Mouse (Mus musculus) cortical plate, adult 2 months (tissue): ENCODE measurements around the gene Parp14. TPM values are rescaled to one million over a fixed set of nuclear protein-coding genes. Genes with fewer than 3 reads are reported as not detected.

Source experiments
- H3K27ac ChIP-seq: fragments of 200-500 bp; 2 replicates; pipeline ENCODE4 v1.5.1; 2012; ENCODE audit warnings: low read length, control low read depth, inconsistent platforms; ENCODE audit not compliant: insufficient read depth
- H3K4me1 ChIP-seq: fragments of 200-500 bp; 2 replicates; pipeline ENCODE4 v1.6.1; 2011; ENCODE audit warnings: low read length; ENCODE audit not compliant: control insufficient read depth, insufficient read depth
- H3K4me3 ChIP-seq: fragments of 200-500 bp; 2 replicates; pipeline ENCODE4 v1.5.1; 2011; ENCODE audit warnings: mild to moderate bottlenecking, low read length, control low read depth; ENCODE audit not compliant: insufficient read depth
- CTCF ChIP-seq: fragments of 200-500 bp; IDR thresholded peaks from 2 replicates; pipeline ENCODE4 v1.5.1; 2011; ENCODE audit warnings: mild to moderate bottlenecking, control low read depth, low read length; ENCODE audit not compliant: insufficient read depth; ENCODE audit errors: extremely low read depth
- POLR2A ChIP-seq: fragments of 200-500 bp; IDR thresholded peaks from 2 replicates; pipeline ENCODE4 v1.6.1; 2011; ENCODE audit warnings: mild to moderate bottlenecking, low read length, control low read depth; ENCODE audit not compliant: insufficient read depth; ENCODE audit errors: extremely low read depth
- polyA plus RNA-seq: library from polyadenylated mRNA; depleted of rRNA; stranded (reverse); fragments of >200 nt; gene quantifications from 2 replicates; pipeline ENCODE4 v1.2.3, GENCODE M21; 2012; rRNA removed

Parp14 gene
- polyA plus RNA-seq, 1 experiment: 1.8 TPM

DNA sequence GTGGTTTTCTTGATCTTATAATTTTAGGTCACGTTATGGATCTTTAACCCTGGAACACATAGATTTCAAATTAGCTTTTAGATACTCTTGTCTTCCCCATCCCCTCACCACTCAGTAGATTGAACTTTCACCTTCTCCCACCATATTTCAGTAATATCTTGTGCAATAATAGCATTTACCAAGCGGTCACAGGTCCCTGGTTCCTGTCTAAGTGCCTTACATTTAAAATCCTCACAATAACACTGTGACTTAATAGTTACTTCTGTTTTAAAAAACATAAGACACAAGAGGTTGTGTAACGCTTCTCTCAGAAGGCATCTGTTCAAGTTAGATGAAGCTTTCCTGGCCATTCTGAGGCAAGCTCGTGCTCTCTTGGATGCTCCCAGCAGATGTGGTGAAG is 67.6 kb downstream of the Parp14 start:
- no peak overlapping the region for H3K4me3 ChIP-seq
- H3K4me1 ChIP-seq: no peaks in the 10 kb centered on the region
- TF ChIP-seq POLR2A (no peak), CTCF (no peak)
- H3K27ac ChIP-seq: no peak overlapping the region

DNA sequence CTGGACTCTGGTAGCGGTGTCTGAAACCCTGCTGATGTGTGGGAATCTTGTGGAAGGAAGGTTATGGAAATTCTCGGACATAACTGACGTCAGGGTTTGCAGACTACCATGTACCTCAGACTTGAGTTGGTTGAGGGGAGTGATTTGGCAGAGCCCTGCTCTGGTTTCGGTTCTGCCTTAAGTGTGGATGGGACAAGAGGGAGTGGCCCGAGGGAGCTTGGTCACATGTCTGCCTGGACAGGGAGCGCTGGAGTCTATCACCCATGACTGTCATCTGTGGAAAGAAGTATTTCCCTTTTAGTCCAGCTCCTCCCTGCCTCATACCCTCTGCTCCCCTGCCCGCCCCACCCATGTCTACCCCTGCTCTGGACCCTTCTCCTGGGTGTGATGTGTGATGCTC is 69.2 kb downstream of the Parp14 start:
- no peaks in the 10 kb centered on the region for H3K4me1 ChIP-seq
- H3K27ac ChIP-seq: no peak overlapping the region
- TF ChIP-seq CTCF: no peak
- TF ChIP-seq POLR2A: no peak
- no peak overlapping the region for H3K4me3 ChIP-seq

DNA sequence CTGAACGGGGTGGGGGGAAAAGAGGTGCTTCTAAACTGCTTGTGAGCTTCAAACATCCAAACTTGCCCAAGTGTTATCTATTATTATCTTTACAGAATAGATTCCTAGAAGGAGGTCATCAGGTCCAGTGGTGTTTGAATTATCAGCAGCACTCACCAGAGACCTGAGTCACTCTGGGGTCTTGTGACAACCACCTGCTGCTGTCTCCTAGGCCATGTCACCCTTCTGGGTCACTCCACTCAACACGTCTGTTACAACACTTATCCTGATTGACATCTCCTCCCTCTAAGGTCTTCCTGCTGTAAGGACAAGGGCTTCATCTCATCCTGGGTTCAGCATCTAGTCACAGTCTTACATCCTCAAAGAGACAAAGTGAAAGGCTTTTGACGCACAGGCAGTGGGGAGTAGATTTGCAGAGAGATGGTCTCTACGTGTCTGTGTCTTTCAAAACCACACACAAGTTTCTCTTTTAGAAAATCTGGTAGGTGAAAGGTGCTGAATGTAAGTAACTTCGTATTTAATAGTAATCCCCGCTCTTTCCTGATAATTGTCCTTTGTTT is 79.3 kb downstream of the Parp14 start:
- no peak for TF ChIP-seq CTCF
- TF ChIP-seq POLR2A: no peak
- H3K4me1 ChIP-seq: no peaks in the 10 kb centered on the region
- H3K4me3 ChIP-seq: no peak overlapping the region
- no peak overlapping the region for H3K27ac ChIP-seq

- TF ChIP-seq CTCF: no peak
- no peak for TF ChIP-seq POLR2A
- Histone ChIP-seq H3K4me1 (no peaks in the 10 kb centered on the region), H3K27ac (no peak overlapping the region), H3K4me3 (no peak overlapping the region)
Measured at GRCm38 (mm10) chr16:35788330-35788729, 83.0 kb downstream of the Parp14 start.

GRCm38 (mm10) chr16:35787568-35788189 is 83.7 kb downstream of the Parp14 start:
- Histone ChIP-seq H3K27ac (no peak overlapping the region), H3K4me3 (no peak overlapping the region), H3K4me1 (no peaks in the 10 kb centered on the region)
- TF ChIP-seq POLR2A (no peak), CTCF (no peak)

DNA sequence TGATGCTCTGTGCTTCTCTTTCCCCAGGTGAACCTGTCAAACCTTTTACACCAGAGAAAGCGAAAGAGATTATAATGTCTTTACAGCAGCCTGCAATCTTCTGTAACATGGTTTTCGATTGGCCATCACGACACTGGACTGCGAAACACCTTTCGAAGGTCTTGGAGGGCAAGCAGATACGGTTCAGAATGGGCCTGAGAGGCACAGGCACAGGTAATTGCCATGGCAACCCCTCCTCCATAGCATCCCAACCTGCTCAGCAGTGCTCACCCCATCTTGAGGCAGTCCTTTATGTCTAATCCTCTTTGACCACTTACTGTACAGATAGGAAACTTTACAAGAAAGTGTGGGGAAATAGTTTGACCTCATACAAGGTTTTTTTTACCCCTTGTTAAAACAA is 84.2 kb downstream of the Parp14 start:
- TF ChIP-seq POLR2A (no peak), CTCF (no peak)
- no peak overlapping the region for H3K27ac ChIP-seq

DNA sequence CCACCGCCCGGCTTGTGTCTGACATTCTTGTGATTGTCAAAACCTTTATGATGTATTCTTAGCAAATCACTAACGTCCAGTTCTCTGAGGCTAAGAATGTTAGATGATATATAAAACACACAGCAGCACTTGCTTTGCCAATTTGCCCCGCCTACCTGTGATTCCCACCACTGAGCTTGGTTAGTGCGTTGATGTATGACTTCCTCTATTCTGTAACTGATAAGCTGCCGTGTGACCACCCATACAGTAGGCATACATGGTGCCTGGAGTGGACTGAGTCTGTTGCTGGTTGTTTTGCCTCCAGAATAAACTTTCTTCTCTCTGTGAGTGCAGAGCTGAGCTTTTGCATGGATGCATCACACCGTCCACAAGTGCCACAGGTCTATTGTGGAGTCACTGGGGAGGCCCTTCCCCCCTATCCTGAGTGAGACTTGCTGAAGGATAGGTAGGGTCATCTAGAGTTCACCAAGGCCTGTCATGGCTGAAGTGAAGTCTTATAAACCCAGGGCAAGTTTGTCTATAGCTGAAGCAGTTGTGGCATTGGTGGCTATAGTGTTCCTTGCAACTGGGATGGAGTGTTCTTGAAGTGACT is 87.1 kb downstream of the Parp14 start:
- no peak for TF ChIP-seq CTCF
- no peak for TF ChIP-seq POLR2A
- Histone ChIP-seq H3K27ac (no peak overlapping the region), H3K4me1 (no peaks in the 10 kb centered on the region), H3K4me3 (no peak overlapping the region)

More for the DNA sequence above, 84.2 kb downstream of the Parp14 start:
- H3K4me3 ChIP-seq: no peak overlapping the region
- H3K4me1 ChIP-seq: no peaks in the 10 kb centered on the region

DNA sequence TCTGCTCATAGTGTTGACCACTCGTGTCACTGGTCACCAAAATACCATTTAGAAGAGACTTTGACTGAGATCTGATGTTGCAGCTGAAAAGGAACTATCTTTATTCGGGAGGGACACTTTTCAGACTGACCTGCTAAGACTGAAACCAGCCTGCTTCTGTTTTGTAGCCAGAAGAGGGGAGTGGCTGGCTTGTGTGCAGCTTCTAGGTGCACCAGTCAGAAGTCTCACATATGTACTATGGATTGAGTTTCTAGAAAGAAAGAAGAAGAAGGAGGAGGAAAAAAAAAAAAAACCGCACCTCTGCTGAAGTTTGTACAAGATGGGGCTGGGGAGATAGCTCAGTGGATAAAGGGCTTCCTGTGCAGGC is 88.2 kb downstream of the Parp14 start:
- no peak overlapping the region for H3K27ac ChIP-seq
- H3K4me1 ChIP-seq: no peaks in the 10 kb centered on the region
- H3K4me3 ChIP-seq: no peak overlapping the region
- TF ChIP-seq POLR2A: no peak
- no peak for TF ChIP-seq CTCF

Other genes with a start within 250 kb of the Parp14 start
- 56.2 and 61.1 TPM in 2 replicates for gene Dirc2, start 102.2 kb downstream of the Parp14 start, polyA plus RNA-seq
- gene Hspbap1, start 101.2 kb downstream of the Parp14 start, polyA plus RNA-seq: 6.4 TPM in 2 replicates
- gene Parp9, start 66.9 kb upstream of the Parp14 start, polyA plus RNA-seq: 3.9 and 4.0 TPM in 2 replicates
- gene Dtx3l, start 67.6 kb upstream of the Parp14 start, polyA plus RNA-seq: 2.8 TPM in 2 replicates
- 49.5 and 49.8 TPM in 2 replicates for gene Kpna1, start 107.2 kb upstream of the Parp14 start, polyA plus RNA-seq
- gene Wdr5b, start 169.6 kb upstream of the Parp14 start, polyA plus RNA-seq: 4.4 and 4.8 TPM in 2 replicates
- gene Fam162a, start 200.1 kb upstream of the Parp14 start, polyA plus RNA-seq: 97.8 and 111 TPM in 2 replicates
- gene Ccdc58, start 200.1 kb upstream of the Parp14 start, polyA plus RNA-seq: 18.3 and 18.7 TPM in 2 replicates